Mouse (Mus musculus) left cerebral cortex, adult 8-10 months (tissue): ENCODE measurements around the gene Prlr. TPM values are rescaled to one million over a fixed set of nuclear protein-coding genes. Genes with fewer than 3 reads are reported as not detected.

Experiments used
- DNase-seq, 2 experiments: peaks; one replicate each; pipeline ENCODE4 v3.0.0; 2022; ENCODE audit warnings: low spot score in 2 of 2
- total RNA-seq, 4 experiments: library from RNA; stranded (reverse); gene quantifications; 2 replicates each; pipeline ENCODE4 v1.2.4; 2022

Prlr gene
- total RNA-seq, 4 experiments from 2014 or later = 1.6 to 8.0 (median 1.9) TPM

DNA sequence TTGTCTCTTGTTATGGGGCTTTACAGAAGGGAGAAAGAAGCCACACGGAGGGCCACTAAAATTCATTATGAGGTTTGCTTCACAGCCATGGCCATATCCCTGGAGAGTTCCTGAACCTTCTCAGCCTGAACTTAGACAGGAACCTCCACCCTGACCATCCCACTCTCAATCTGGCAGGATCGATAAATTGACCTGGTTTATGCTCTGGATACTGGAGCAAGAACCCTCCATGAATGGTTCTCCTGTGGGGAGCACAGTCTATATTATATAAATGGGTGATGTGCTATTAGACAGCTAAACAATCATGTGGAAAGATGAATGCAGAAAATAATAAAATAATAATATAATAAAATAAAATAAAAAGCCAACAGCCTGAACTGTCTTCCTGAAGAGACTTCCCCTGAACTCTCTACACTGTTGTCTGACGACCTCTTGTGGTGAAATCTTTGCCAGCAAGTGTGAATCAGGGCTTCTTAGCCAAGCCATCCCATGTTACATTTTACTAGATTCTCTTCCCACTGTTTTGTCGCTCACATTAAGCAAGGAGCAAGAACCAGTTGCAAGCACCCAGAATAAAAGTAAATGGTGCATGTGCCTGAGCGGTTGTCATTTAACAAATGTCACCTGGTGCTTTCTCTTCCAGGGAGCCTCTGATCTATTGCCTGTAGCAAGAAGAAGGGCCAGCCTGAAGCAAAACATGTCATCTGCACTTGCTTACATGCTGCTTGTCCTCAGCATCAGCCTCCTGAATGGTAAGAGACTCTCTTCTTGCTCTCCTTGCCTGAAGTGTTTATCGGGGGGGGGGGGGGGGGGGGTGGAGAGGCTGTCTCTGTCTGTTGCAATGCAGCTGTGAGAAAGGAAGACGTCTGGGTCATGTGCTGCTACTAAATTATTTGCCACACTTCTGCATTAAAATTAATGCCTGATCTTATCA is 136.8 kb downstream of the Prlr start:
- peak; percentile 9 to 11 for DNase-seq

DNA sequence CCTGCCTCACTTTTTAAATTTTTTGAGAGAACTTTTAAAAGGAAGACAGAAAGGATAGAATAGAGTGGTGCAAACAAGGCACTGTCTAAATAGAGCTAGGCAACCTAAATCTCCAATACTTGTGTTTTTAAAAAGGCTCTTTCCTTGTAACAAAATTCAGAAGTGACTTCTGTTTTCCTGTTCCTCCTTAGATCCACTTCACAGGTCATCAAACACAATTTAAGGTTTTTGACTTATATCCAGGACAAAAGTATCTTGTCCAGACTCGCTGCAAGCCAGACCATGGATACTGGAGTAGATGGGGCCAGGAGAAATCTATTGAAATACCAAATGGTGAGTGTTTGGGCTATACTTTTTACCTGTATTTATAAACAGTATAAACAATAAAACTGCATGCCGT is 148.0 kb downstream of the Prlr start, which contains the start of gene Gm21973:
Gene Gm21973, plus strand, starts transcription at position 301 of the 400 bp plus-strand sequence.
- no peak for DNase-seq

GRCm38 (mm10) chr15:10330626-10331025 is 153.6 kb downstream of the Prlr start:
- DNase-seq = no peak

- DNase-seq = no peak
Measured at GRCm38 (mm10) chr15:10332566-10332965, 155.5 kb downstream of the Prlr start.

- DNase-seq = no peak
Measured at GRCm38 (mm10) chr15:10338606-10339005, 161.6 kb downstream of the Prlr start.

DNA sequence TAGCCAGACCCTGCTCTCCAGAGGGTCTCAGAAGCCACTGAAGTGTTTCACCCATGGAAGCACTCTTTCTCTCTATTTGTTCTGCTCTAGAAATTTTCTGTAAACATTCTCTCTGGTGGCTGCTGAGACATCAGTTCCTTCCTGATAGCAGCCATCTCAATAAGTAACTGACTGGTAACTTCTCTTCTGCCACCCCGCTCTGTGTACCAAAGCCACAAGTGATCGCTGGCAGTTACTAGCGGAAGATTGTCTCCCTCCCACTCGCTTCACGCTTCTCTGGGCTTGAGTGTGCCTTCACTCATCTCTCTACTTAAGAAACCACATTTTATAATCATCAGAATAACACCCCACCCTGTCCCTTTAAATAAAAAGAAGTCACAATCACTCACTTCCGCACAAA is 170.0 kb downstream of the Prlr start:
- DNase-seq = no peak

GRCm38 (mm10) chr15:10358039-10358948 is 181.3 kb downstream of the Prlr start, which contains the start of gene Agxt2:
Gene Agxt2 (plus strand): TSS chr15:10358532.
- DNase-seq = no peak

DNA sequence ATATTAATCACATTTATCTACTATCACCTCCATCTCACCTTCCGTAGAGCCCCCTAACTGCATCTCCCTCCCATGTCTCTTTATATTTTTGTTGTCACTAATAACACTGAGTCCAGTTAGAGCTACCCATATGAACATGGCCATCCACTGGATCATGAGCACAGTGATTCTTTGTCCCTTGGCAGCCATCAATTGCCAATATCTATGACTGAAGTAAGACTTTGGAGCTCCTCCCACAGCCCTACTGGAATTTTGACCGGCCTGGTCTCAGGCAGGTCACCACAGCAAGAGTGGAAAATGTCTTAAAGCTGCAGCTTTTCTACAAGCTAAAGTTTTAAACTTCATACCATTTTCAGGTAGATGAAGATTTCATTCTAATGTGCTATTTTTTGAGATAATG is 189.3 kb downstream of the Prlr start:
- DNase-seq = no peak

DNA sequence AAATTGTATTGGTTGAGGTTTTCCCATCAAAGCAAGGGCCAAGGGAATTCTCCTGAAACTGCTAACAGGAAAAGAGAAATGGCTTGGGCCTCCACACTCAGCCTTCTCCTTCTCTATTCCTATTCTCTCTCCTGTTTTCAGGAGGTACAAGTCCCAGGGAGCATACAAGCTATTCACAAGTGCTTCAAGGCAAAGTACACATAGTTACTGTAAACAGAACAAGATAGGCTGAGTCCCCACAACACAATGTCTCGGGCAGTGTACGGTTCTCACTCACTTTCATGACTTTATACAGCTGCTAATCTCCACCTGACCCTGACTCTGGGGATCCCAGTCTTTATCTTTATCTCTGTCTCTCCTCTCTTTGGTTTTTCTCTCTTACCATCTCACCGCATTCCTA is 198.4 kb downstream of the Prlr start:
- DNase-seq = no peak

- DNase-seq = no peak
Measured at GRCm38 (mm10) chr15:10378338-10378959, 201.4 kb downstream of the Prlr start.

DNA sequence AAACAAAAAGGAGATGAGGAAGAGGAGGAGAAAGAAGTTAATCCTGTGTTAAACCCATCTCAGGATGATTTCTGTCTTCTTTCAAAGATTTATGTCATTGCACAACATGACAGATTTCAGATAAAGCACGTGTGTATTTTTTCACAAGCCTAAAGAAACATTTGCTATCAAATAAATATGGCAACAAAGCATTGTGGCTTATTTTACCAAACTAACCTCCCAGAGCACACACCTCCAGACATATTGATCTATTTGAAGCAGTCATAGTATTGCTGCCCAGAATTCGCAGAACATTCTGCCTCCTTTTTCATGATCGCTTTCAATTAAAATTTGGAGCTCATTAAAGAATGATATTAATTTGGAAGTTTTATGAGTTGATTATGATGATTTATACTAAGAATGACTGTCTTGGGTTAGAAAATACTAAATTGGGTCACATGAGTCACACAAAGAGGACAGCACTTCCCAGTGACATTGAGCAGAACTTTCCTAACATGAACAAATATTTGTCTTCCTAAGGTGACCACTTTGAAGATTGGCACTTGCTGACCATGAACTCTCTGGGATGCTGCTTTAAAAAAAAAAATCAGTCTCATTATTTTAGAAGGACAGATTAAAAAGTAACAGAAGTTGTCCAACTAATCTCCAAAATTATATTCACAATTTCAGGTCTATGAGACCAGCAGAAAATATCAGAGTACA is 202.9 kb downstream of the Prlr start:
- no peak for DNase-seq

DNA sequence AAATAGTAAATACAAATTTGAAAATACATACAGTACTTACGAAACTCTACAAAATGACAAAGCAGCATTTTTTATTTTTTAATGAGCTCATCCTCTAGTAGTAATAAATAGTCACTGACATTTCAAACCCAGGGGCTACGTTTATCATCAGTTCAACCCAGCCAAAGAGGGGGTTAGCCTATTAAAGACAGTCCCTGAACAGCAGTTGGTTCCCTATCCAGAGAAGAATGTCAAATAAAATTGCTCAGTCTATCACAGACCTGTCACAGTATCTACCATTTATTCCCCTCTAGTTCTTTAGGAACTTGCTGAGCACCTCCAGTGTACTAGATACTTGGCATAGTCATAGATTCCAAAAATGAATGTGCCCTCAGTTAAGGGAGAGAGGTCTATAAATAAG is 210.2 kb downstream of the Prlr start:
- DNase-seq = no peak

Other genes with a start within 250 kb of the Prlr start
- gene Gm21973, start 148.1 kb downstream of the Prlr start, total RNA-seq = not detected
- not detected for gene Agxt2, start 181.3 kb downstream of the Prlr start, total RNA-seq